Mouse (Mus musculus): ENCODE measurements around the gene Zfp865.

DNA sequence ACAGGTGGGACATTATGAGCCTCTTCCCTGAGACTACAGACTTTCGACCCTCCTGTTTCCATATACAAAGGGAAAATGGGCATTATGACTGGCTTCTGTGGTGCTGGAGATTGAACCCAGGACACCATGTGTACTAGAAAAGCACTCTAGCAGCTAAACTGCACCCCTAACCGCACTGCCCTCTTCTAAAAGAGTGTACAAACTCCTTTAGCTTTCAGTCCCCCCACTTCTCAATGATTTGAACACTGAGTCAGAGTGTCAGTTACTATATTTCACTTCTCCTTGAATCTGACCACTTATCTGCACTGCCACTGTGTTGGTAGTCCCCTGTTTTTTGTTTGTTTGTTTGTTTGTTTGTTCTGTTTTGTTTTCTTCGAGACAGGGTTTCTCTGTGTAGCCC is 13.6 kb downstream of the Zfp865 start, which contains the start of gene 4632433K11Rik:
- TF ChIP-seq CTCF (IDR thresholded peaks at IDR 0.05): no peak
- no peak for TF ChIP-seq EP300 (IDR thresholded peaks at IDR 0.05)

All from lung, postnatal 0 days (tissue).